Mouse (Mus musculus) adrenal gland, postnatal 36 days (tissue): ENCODE measurements at regions not wholly inside any gene's neighbourhood (a gene's known extent, or its start where the extent isn't known, plus 50 kb on each side); places are given as distances from the start of the nearest gene placed in this dataset.
A peak's percentile ranks its signal among the peaks of the same experiment; 100 is the strongest.

Source experiments
- DNase-seq, 2 experiments: peaks; one replicate each; pipeline ENCODE4 v3.0.0; 2021; ENCODE audit warnings: mixed read lengths in 1 of 2

- DNase-seq, result no peak
Measured at GRCm38 (mm10) chr15:68435961-68436360, 1935.3 kb upstream of the Lrrc6 start.

GRCm38 (mm10) chr15:68431251-68431650 lies 1930.5 kb upstream of the Lrrc6 start:
- no peak for DNase-seq

GRCm38 (mm10) chr15:68430486-68430885 lies 1929.8 kb upstream of the Lrrc6 start:
- DNase-seq, result peak; percentile 23 to 44

- DNase-seq, result peak; percentile 12 to 44
Measured at GRCm38 (mm10) chr15:68428444-68429228, 1927.9 kb upstream of the Lrrc6 start.

- DNase-seq, result no peak
Measured at GRCm38 (mm10) chr15:68417142-68417541, 1916.4 kb upstream of the Lrrc6 start.

GRCm38 (mm10) chr15:68415401-68415925 lies 1914.8 kb upstream of the Lrrc6 start:
- DNase-seq, result peak; percentile 20 to 36

GRCm38 (mm10) chr15:68414047-68414446 lies 1913.3 kb upstream of the Lrrc6 start:
- no peak for DNase-seq

- no peak for DNase-seq
Measured at GRCm38 (mm10) chr15:68412697-68413096, 1912.0 kb upstream of the Lrrc6 start.

GRCm38 (mm10) chr15:68412156-68412555 lies 1911.4 kb upstream of the Lrrc6 start:
- DNase-seq, result no peak

- DNase-seq, result no peak
Measured at GRCm38 (mm10) chr15:68403554-68404070, 1902.9 kb upstream of the Lrrc6 start.

GRCm38 (mm10) chr15:68401726-68402125 lies 1901.0 kb upstream of the Lrrc6 start:
- DNase-seq, result no peak

GRCm38 (mm10) chr15:68401006-68401405 lies 1900.3 kb upstream of the Lrrc6 start:
- DNase-seq, result no peak

- no peak for DNase-seq
Measured at GRCm38 (mm10) chr15:68396566-68396965, 1895.9 kb upstream of the Lrrc6 start.

GRCm38 (mm10) chr15:68394749-68395148 lies 1894.0 kb upstream of the Lrrc6 start:
- DNase-seq, result peak; percentile 20 to 61

- DNase-seq, result no peak
Measured at GRCm38 (mm10) chr15:68394157-68394556, 1893.4 kb upstream of the Lrrc6 start.

GRCm38 (mm10) chr15:68391737-68392136 lies 1891.0 kb upstream of the Lrrc6 start:
- no peak for DNase-seq

GRCm38 (mm10) chr15:68389855-68390254 lies 1889.1 kb upstream of the Lrrc6 start:
- DNase-seq, result no peak

GRCm38 (mm10) chr15:68387349-68388065 lies 1886.8 kb upstream of the Lrrc6 start:
- no peak for DNase-seq

GRCm38 (mm10) chr15:68384571-68385335 lies 1884.0 kb upstream of the Lrrc6 start:
- DNase-seq, result no peak

GRCm38 (mm10) chr15:68375166-68375565 lies 1874.5 kb upstream of the Lrrc6 start:
- no peak for DNase-seq

GRCm38 (mm10) chr15:68366816-68367215 lies 1866.1 kb upstream of the Lrrc6 start:
- no peak for DNase-seq

- peak; percentile 99 to 100 for DNase-seq
Measured at GRCm38 (mm10) chr15:68363058-68363735, 1862.5 kb upstream of the Lrrc6 start.
